Mouse (Mus musculus) right cerebral cortex, postnatal 25 days (tissue): ENCODE measurements around the gene Hcn1.
"Not testable (repeated sequence)": the region's sequence is repeated elsewhere in the genome, so short reads cannot be mapped to it uniquely, and the experiment has no call there.

ENCODE experiments used
- DNase-seq: peaks from one replicate; pipeline ENCODE4 v3.0.0; 2022

Hcn1 gene

GRCm38 (mm10) chr13:117880471-117881225 lies 278.5 kb downstream of the Hcn1 start:
- no peak for DNase-seq

GRCm38 (mm10) chr13:117892076-117892475 lies 290.0 kb downstream of the Hcn1 start:
- DNase-seq = no peak

- no peak for DNase-seq
These were observed 295.9 kb downstream of the Hcn1 start for GRCm38 (mm10) chr13:117898052-117898451.

- no peak for DNase-seq
These were observed 305.7 kb downstream of the Hcn1 start for GRCm38 (mm10) chr13:117907801-117908200.

GRCm38 (mm10) chr13:117929734-117930133 lies 327.6 kb downstream of the Hcn1 start:
- DNase-seq = no peak

GRCm38 (mm10) chr13:117931746-117932145 lies 329.6 kb downstream of the Hcn1 start:
- no peak for DNase-seq

- no peak for DNase-seq
These were observed 336.6 kb downstream of the Hcn1 start for GRCm38 (mm10) chr13:117938761-117939160.

GRCm38 (mm10) chr13:117940536-117941280 lies 338.6 kb downstream of the Hcn1 start:
- DNase-seq = no peak

GRCm38 (mm10) chr13:117946843-117947242 lies 344.7 kb downstream of the Hcn1 start:
- DNase-seq = no peak

GRCm38 (mm10) chr13:117947704-117948376 lies 345.7 kb downstream of the Hcn1 start:
- no peak for DNase-seq

GRCm38 (mm10) chr13:117958496-117959421 lies 356.6 kb downstream of the Hcn1 start:
- no peak for DNase-seq

GRCm38 (mm10) chr13:117964620-117965019 lies 362.5 kb downstream of the Hcn1 start:
- DNase-seq = no peak

GRCm38 (mm10) chr13:117975382-117975781 lies 373.3 kb downstream of the Hcn1 start:
- no peak for DNase-seq

GRCm38 (mm10) chr13:117975823-117976222 lies 373.7 kb downstream of the Hcn1 start:
- DNase-seq = no peak

GRCm38 (mm10) chr13:117984339-117984738 lies 382.2 kb downstream of the Hcn1 start:
- no peak for DNase-seq

- no peak for DNase-seq
These were observed 397.8 kb downstream of the Hcn1 start for GRCm38 (mm10) chr13:117999767-118000488.

- DNase-seq = no peak
These were observed 398.4 kb downstream of the Hcn1 start for GRCm38 (mm10) chr13:118000538-118000937.

- DNase-seq = no peak
These were observed 419.1 kb downstream of the Hcn1 start for GRCm38 (mm10) chr13:118021176-118021575.

- not testable (repeated sequence) for DNase-seq
These were observed 420.8 kb downstream of the Hcn1 start for GRCm38 (mm10) chr13:118022891-118023290.

GRCm38 (mm10) chr13:118023381-118023780 lies 421.3 kb downstream of the Hcn1 start:
- no peak for DNase-seq

GRCm38 (mm10) chr13:118026510-118026909 lies 424.4 kb downstream of the Hcn1 start:
- no peak for DNase-seq

- no peak for DNase-seq
These were observed 425.7 kb downstream of the Hcn1 start for GRCm38 (mm10) chr13:118027868-118028267.
